ENCODE assay signal across 8 mouse cellular contexts in the genomic region with DNA sequence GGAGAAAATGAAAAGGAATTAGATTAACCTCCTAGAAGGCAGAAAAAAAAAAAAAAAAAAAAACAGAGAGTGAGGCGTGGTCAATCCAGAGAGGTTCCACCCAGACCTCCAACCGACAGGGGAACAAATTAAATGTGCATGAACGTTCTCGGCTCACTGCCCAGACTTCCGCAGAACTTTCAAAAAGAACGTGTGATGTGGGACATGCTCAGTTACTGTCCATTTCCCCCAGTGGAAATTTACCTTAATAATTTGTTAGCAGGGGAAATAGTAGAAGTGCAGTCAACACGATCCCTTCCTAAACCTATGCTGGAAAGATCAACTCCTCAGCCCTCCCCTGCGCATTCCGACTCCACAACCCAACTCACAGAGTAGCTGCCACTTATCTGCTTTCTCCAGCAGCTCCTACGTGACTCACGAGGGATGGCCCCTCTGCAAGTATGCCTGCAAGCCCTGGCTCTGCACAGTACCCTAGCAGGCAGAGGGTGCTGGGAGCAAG. TPM values are rescaled to one million over a fixed set of nuclear protein-coding genes. Genes with fewer than 3 reads are reported as not detected.
A peak's percentile ranks its signal among the peaks of the same experiment; 100 is the strongest.
DNase-seq lines count a peak whose midpoint lies in the region; ATAC-seq and TF ChIP-seq lines count a peak whose summit lies in the region.

No protein-coding gene starts in this region.

- H3K27me3 ChIP-seq in hindbrain, postnatal 0 days (ENCODE audit: insufficient read depth, low read length), result no peaks in the 10 kb centered on the region
- no peaks in the 10 kb centered on the region for H3K27me3 ChIP-seq in hindbrain, embryonic 11.5 days (ENCODE audit: control insufficient read depth, insufficient read depth, low read length)
- H3K27me3 ChIP-seq in embryonic facial prominence, embryonic 15.5 days, result no peaks in the 10 kb centered on the region
- no peaks in the 10 kb centered on the region for H3K27me3 ChIP-seq in kidney, embryonic 15.5 days
- H3K27me3 ChIP-seq in forebrain, embryonic 12.5 days, result no peaks in the 10 kb centered on the region

- H3K9me3 ChIP-seq in hindbrain, postnatal 0 days (ENCODE audit: low read length), result no peaks in the 10 kb centered on the region
- no peaks in the 10 kb centered on the region for H3K9me3 ChIP-seq in hindbrain, embryonic 11.5 days (ENCODE audit: control insufficient read depth, low read length)
- H3K9me3 ChIP-seq in embryonic facial prominence, embryonic 15.5 days (replicated peaks), result no peaks in the 10 kb centered on the region
- no peaks in the 10 kb centered on the region for H3K9me3 ChIP-seq in kidney, embryonic 15.5 days (replicated peaks)
- H3K9me3 ChIP-seq in forebrain, embryonic 12.5 days, result no peaks in the 10 kb centered on the region

- H3K4me3 ChIP-seq in hindbrain, postnatal 0 days (ENCODE audit: low read length), result no peak overlapping the region
- H3K4me3 ChIP-seq in hindbrain, embryonic 11.5 days (ENCODE audit: low read depth, low read length), result no peak overlapping the region
- no peak overlapping the region for H3K4me3 ChIP-seq in embryonic facial prominence, embryonic 15.5 days (replicated peaks)
- peak overlapping the region; percentile 10; the same call in 1 of the 2 replicates for H3K4me3 ChIP-seq in kidney, embryonic 15.5 days (replicated peaks)
- no peak overlapping the region for H3K4me3 ChIP-seq in forebrain, embryonic 12.5 days (replicated peaks)

- H3K36me3 ChIP-seq in hindbrain, postnatal 0 days (ENCODE audit: insufficient read depth, low read length), result no peaks in the 10 kb centered on the region
- H3K36me3 ChIP-seq in hindbrain, embryonic 11.5 days (ENCODE audit: control insufficient read depth, insufficient read depth, low read length), result no peaks in the 10 kb centered on the region
- no peaks in the 10 kb centered on the region for H3K36me3 ChIP-seq in embryonic facial prominence, embryonic 15.5 days
- no peaks in the 10 kb centered on the region for H3K36me3 ChIP-seq in kidney, embryonic 15.5 days
- no peaks in the 10 kb centered on the region for H3K36me3 ChIP-seq in forebrain, embryonic 12.5 days (replicated peaks)

- H3K27ac ChIP-seq in hindbrain, postnatal 0 days, result no peak overlapping the region
- no peak overlapping the region for H3K27ac ChIP-seq in hindbrain, embryonic 11.5 days (ENCODE audit: low read depth, low read length)
- H3K27ac ChIP-seq in embryonic facial prominence, embryonic 15.5 days (replicated peaks), result peak overlapping the region; percentile 66
- peak overlapping the region; percentile 88 for H3K27ac ChIP-seq in kidney, embryonic 15.5 days
- H3K27ac ChIP-seq in forebrain, embryonic 12.5 days, result no peak overlapping the region

- DNase-seq in hindbrain, postnatal 0 days (ENCODE audit: low spot score), result peak; percentile 39
- DNase-seq in hindbrain, embryonic 11.5 days (ENCODE audit: low spot score), result no peak
- peak; percentile 35 for DNase-seq in lung, postnatal 36 days
- no peak for DNase-seq in thymus, postnatal 0 days (ENCODE audit: low spot score)
- no peak for DNase-seq in cerebellum, adult 8-10 months

- WGBS in hindbrain, postnatal 0 days, result 38% methylated on average over 11 of the region's 11 CpGs
- 64% methylated on average over 11 of the region's 11 CpGs for WGBS in hindbrain, embryonic 11.5 days
- WGBS in embryonic facial prominence, embryonic 15.5 days, result 26% methylated on average over 11 of the region's 11 CpGs
- WGBS in kidney, embryonic 15.5 days, result 10% methylated on average over 11 of the region's 11 CpGs
- WGBS in forebrain, embryonic 12.5 days, result 72% methylated on average over 11 of the region's 11 CpGs

- no peak overlapping the region for H3K4me2 ChIP-seq in hindbrain, postnatal 0 days (ENCODE audit: low read depth, low read length)
- H3K4me2 ChIP-seq in hindbrain, embryonic 11.5 days (replicated peaks; ENCODE audit: low read depth, low read length), result no peak overlapping the region
- H3K4me2 ChIP-seq in embryonic facial prominence, embryonic 15.5 days (replicated peaks), result no peak overlapping the region; the same call in 1 of the 2 replicates
- H3K4me2 ChIP-seq in kidney, embryonic 15.5 days, result peak overlapping the region; percentile 42
- no peak overlapping the region for H3K4me2 ChIP-seq in forebrain, embryonic 12.5 days

- H3K9ac ChIP-seq in hindbrain, postnatal 0 days (replicated peaks; ENCODE audit: low read length), result no peak overlapping the region
- no peak overlapping the region for H3K9ac ChIP-seq in hindbrain, embryonic 11.5 days (ENCODE audit: low read depth, low read length)
- H3K9ac ChIP-seq in embryonic facial prominence, embryonic 15.5 days, result no peak overlapping the region
- no peak overlapping the region for H3K9ac ChIP-seq in kidney, embryonic 15.5 days
- no peak overlapping the region for H3K9ac ChIP-seq in forebrain, embryonic 12.5 days

- H3K4me1 ChIP-seq in hindbrain, postnatal 0 days (ENCODE audit: insufficient read depth, low read length), result no peaks in the 10 kb centered on the region; the same call in 1 of the 2 replicates
- H3K4me1 ChIP-seq in hindbrain, embryonic 11.5 days (replicated peaks; ENCODE audit: control insufficient read depth, insufficient read depth, low read length), result no peaks in the 10 kb centered on the region; the same call in 1 of the 2 replicates
- H3K4me1 ChIP-seq in embryonic facial prominence, embryonic 15.5 days, result peaks cover 28% of the 10 kb centered on the region
- peaks cover 54% of the 10 kb centered on the region for H3K4me1 ChIP-seq in kidney, embryonic 15.5 days
- H3K4me1 ChIP-seq in forebrain, embryonic 12.5 days, result peaks cover 9% of the 10 kb centered on the region

- no peak for TF ChIP-seq CTCF in hindbrain, postnatal 0 days (IDR thresholded peaks at IDR 0.05; ENCODE audit: low read depth)

- ATAC-seq in hindbrain, postnatal 0 days, result 0 out of 2 replicates have a peak, but pooled peaks have one; percentile 38
- ATAC-seq in hindbrain, embryonic 11.5 days (ENCODE audit: low FRiP score), result no peak
- no peak; the same call in 1 of the 2 replicates for ATAC-seq in embryonic facial prominence, embryonic 15.5 days (ENCODE audit: insufficient number of reproducible peaks, low FRiP score, low TSS enrichment, low read depth)
- peak; percentile 73 for ATAC-seq in kidney, embryonic 15.5 days (replicated peaks; ENCODE audit: low FRiP score)
- ATAC-seq in forebrain, embryonic 12.5 days (ENCODE audit: low FRiP score), result no peak

RNA-seq across cellular contexts. Expression of gene St6galnac3, which starts 35.1 kb away (rescaled TPM):
- total RNA-seq in hindbrain, postnatal 0 days (2014; rRNA removed), result 5.0 and 9.9 TPM in 2 replicates
- polyA plus RNA-seq in hindbrain, postnatal 0 days (2015; fragmentation: Nextera tagmentation; extraction: Ambion mirVana), result 7.3 and 9.0 TPM in 2 replicates
- 34.8 and 38.9 TPM in 2 replicates for polyA plus RNA-seq in hindbrain, embryonic 11.5 days (2014; fragmentation: Nextera tagmentation; extraction: Ambion mirVana)
- 48.1 and 48.6 TPM in 2 replicates for polyA plus RNA-seq in embryonic facial prominence, embryonic 15.5 days (2015; fragmentation: Nextera tagmentation; extraction: Ambion mirVana)
- 65.2 and 65.5 TPM in 2 replicates for polyA plus RNA-seq in kidney, embryonic 15.5 days (2015; fragmentation: Nextera tagmentation; extraction: Ambion mirVana)
- 4.0 and 5.5 TPM in 2 replicates for polyA plus RNA-seq in thymus, postnatal 0 days (2015; fragmentation: Nextera tagmentation; extraction: Ambion mirVana)
- 22.7 and 26.9 TPM in 2 replicates for polyA plus RNA-seq in forebrain, embryonic 12.5 days (2016; fragmentation: Nextera tagmentation; extraction: Ambion mirVana)

Comparison
In these comparisons a context has a peak if more than half of its experiments do, and no peak if none do; other contexts are left out.
1. ATAC-seq: peak in hindbrain, postnatal 0 days (single experiment) and kidney, embryonic 15.5 days (single experiment); none in hindbrain, embryonic 11.5 days (single experiment), embryonic facial prominence, embryonic 15.5 days (single experiment) and forebrain, embryonic 12.5 days (single experiment).
2. DNase-seq: peak in hindbrain, postnatal 0 days (single experiment) and lung, postnatal 36 days (single experiment); none in hindbrain, embryonic 11.5 days (single experiment), thymus, postnatal 0 days (single experiment) and cerebellum, adult 8-10 months (single experiment).
3. H3K27ac ChIP-seq: peak in embryonic facial prominence, embryonic 15.5 days (single experiment) and kidney, embryonic 15.5 days (single experiment); none in hindbrain, postnatal 0 days (single experiment), hindbrain, embryonic 11.5 days (single experiment) and forebrain, embryonic 12.5 days (single experiment).